ENCODE assay signal across 8 mouse cellular contexts in genomic region chr2:132316041-132316808, GRCm38 (mm10). TPM values are rescaled to one million over a fixed set of nuclear protein-coding genes. Genes with fewer than 3 reads are reported as not detected.
DNase-seq lines count a peak whose midpoint lies in the region; ATAC-seq and TF ChIP-seq lines count a peak whose summit lies in the region.

No protein-coding gene starts in this region.

- no peak overlapping the region for H3K9ac ChIP-seq in limb, embryonic 14.5 days (ENCODE audit: low read depth, low read length, severe bottlenecking)

- H3K9me3 ChIP-seq in limb, embryonic 14.5 days (ENCODE audit: control insufficient read depth, low read length): no peaks in the 10 kb centered on the region

- no peak overlapping the region for H3K4me2 ChIP-seq in limb, embryonic 14.5 days (replicated peaks; ENCODE audit: low read depth, low read length, severe bottlenecking)

- H3K27ac ChIP-seq in limb, embryonic 14.5 days (replicated peaks; ENCODE audit: low read depth, low read length): no peak overlapping the region

- no peak for TF ChIP-seq POLR2A in limb, embryonic 14.5 days (IDR thresholded peaks at IDR 0.05; ENCODE audit: borderline replicate concordance, extremely low read depth, insufficient read depth, insufficient read length)

- H3K27me3 ChIP-seq in limb, embryonic 14.5 days (ENCODE audit: control insufficient read depth, insufficient read depth, low read length): no peaks in the 10 kb centered on the region

- H3K36me3 ChIP-seq in limb, embryonic 14.5 days (ENCODE audit: control insufficient read depth, insufficient read depth, low read length): no peaks in the 10 kb centered on the region; the same call in 1 of the 2 replicates

- WGBS in limb, embryonic 14.5 days: 42% methylated on average over 8 of the region's 8 CpGs

- peak; percentile 62 for DNase-seq in CD4-positive helper T cell, adult 2 months (ENCODE audit: low read depth, low spot score)
- peak; percentile 76 for DNase-seq in adrenal gland, postnatal 10 days
- DNase-seq in embryo, embryonic 9.5 days (ENCODE audit: extremely low spot score): peak; percentile 53
- DNase-seq in heart, adult 18-20 months: peak; percentile 55 to 78
- DNase-seq in kidney, adult 9 months: peak; percentile 60
- peak; percentile 83 for DNase-seq in limb, embryonic 14.5 days (ENCODE audit: low spot score)
- peak; percentile 55 for DNase-seq in neural tube, embryonic 10.5 days (ENCODE audit: extremely low spot score, low spot score)
- peak; percentile 64 for DNase-seq in telencephalon, adult 2 months (ENCODE audit: low read depth, low spot score)

- peak; percentile 70 for ATAC-seq in limb, embryonic 14.5 days (ENCODE audit: low FRiP score, low read depth)

- no peak overlapping the region for H3K4me3 ChIP-seq in limb, embryonic 14.5 days (replicated peaks; ENCODE audit: low read length)

- H3K4me1 ChIP-seq in limb, embryonic 14.5 days (ENCODE audit: control insufficient read depth, insufficient read depth, low read length): no peaks in the 10 kb centered on the region

RNA-seq across cellular contexts. Expression of gene Cds2, which starts 53.3 kb away (rescaled TPM):
- 10 to 100 TPM; 52.2 to 54.9 TPM for total RNA-seq in adrenal gland, postnatal 10 days (2021)
- total RNA-seq in heart, adult 18-20 months (2021): 10 to 100 TPM; 81.6 to 88.8 TPM
- polyA plus RNA-seq in limb, embryonic 14.5 days (2012; rRNA removed): 21.2 and 26.1 TPM in 2 replicates
- 17.1 and 25.1 TPM in 2 replicates for polyA plus RNA-seq in limb, embryonic 14.5 days (2014; fragmentation: Nextera tagmentation; extraction: Ambion mirVana)
